Mouse (Mus musculus) myocyte (in vitro differentiated cells): ENCODE data around the gene Neurod6. TPM values are rescaled to one million over a fixed set of nuclear protein-coding genes. Genes with fewer than 3 reads are reported as not detected.

Experiments
- H3K27me3 ChIP-seq: one replicate; pipeline ENCODE4 v1.6.1; 2011; ENCODE audit not compliant: control insufficient read depth, insufficient read depth, insufficient read length
- H3K36me3 ChIP-seq: one replicate; pipeline ENCODE4 v1.6.1; 2011; ENCODE audit not compliant: control insufficient read depth, insufficient read depth
- H3K4me2 ChIP-seq: one replicate; pipeline ENCODE4 v1.6.1; 2011; ENCODE audit warnings: low read depth, control low read depth
- H3K4me3 ChIP-seq: one replicate; pipeline ENCODE4 v1.5.1; 2011; ENCODE audit warnings: mild to moderate bottlenecking, control low read depth, moderate library complexity
- H3K79me2 ChIP-seq: one replicate; pipeline ENCODE4 v1.6.1; 2011; ENCODE audit not compliant: control insufficient read depth, insufficient read depth
- H3ac ChIP-seq: one replicate; pipeline ENCODE4 v1.6.1; 2011; ENCODE audit not compliant: control insufficient read depth, insufficient read length
- CEBPB ChIP-seq: IDR thresholded peaks from 2 replicates; pipeline ENCODE4 v1.6.1; 2011; ENCODE audit warnings: mild to moderate bottlenecking, moderate library complexity; ENCODE audit not compliant: poor library complexity, insufficient read depth, severe bottlenecking
- E2F4 ChIP-seq: IDR thresholded peaks from one replicate; pipeline ENCODE4 v1.6.1; 2011; ENCODE audit warnings: mild to moderate bottlenecking, control low read depth, moderate library complexity; ENCODE audit not compliant: insufficient read depth
- MAX ChIP-seq: IDR thresholded peaks from one replicate; pipeline ENCODE4 v1.6.1; 2011; ENCODE audit warnings: low read depth, mild to moderate bottlenecking, control low read depth
- MYOD1 ChIP-seq, 3 experiments: IDR thresholded peaks; one replicate each; pipeline ENCODE4 v1.6.1; 2011; ENCODE audit warnings: control low read depth in 2 of 3, low read depth in 2 of 3, mild to moderate bottlenecking in 2 of 3, moderate library complexity in 1 of 3; ENCODE audit not compliant: insufficient read length in 2 of 3, control insufficient read depth in 1 of 3
- MYOG ChIP-seq, 3 experiments: IDR thresholded peaks; one replicate each; pipeline ENCODE4 v1.6.1; 2011; ENCODE audit warnings: control low read depth in 2 of 3, low read depth in 2 of 3, mild to moderate bottlenecking in 2 of 3; ENCODE audit not compliant: insufficient read length in 2 of 3, control insufficient read depth in 1 of 3, insufficient read depth in 1 of 3
- POLR2A ChIP-seq: IDR thresholded peaks from one replicate; pipeline ENCODE4 v1.6.1; 2011; ENCODE audit warnings: low read depth, mild to moderate bottlenecking, control low read depth, moderate library complexity; ENCODE audit not compliant: insufficient read length
- POLR2AphosphoS2 ChIP-seq: IDR thresholded peaks from one replicate; pipeline ENCODE4 v1.6.1; 2011; ENCODE audit warnings: low read depth, control low read depth; ENCODE audit not compliant: insufficient read length
- REST ChIP-seq: IDR thresholded peaks from one replicate; pipeline ENCODE4 v1.6.1; 2011; ENCODE audit warnings: mild to moderate bottlenecking, control low read depth, moderate library complexity; ENCODE audit not compliant: insufficient read depth, insufficient read length
- SRF ChIP-seq: IDR thresholded peaks from one replicate; pipeline ENCODE4 v1.6.1; 2011; ENCODE audit warnings: low read depth; ENCODE audit not compliant: control insufficient read depth, insufficient read length
- TCF12 ChIP-seq: IDR thresholded peaks from one replicate; pipeline ENCODE4 v1.6.1; 2011; ENCODE audit warnings: mild to moderate bottlenecking, control low read depth; ENCODE audit not compliant: poor library complexity, insufficient read depth, severe bottlenecking
- TCF3 ChIP-seq: IDR thresholded peaks from one replicate; pipeline ENCODE4 v1.6.1; 2011; ENCODE audit warnings: low read depth, control low read depth; ENCODE audit not compliant: insufficient read length
- USF1 ChIP-seq: IDR thresholded peaks from one replicate; pipeline ENCODE4 v1.6.1; 2011; ENCODE audit warnings: low read depth, mild to moderate bottlenecking, control low read depth, moderate library complexity
- polyA plus RNA-seq: library from polyadenylated mRNA; unstranded; fragments of >200 nt; fragmentation: generic; extraction: Trizol; gene quantifications from one replicate; pipeline ENCODE4 v1.2.1, GENCODE M21; 2012; ENCODE audit warnings: missing spikeins

The Neurod6 gene
- polyA plus RNA-seq, 1 experiment, result not detected

- Histone ChIP-seq H3K36me3 (no peaks in the 10 kb centered on the region), H3K4me2 (no peak overlapping the region), H3K27me3 (no peaks in the 10 kb centered on the region), H3ac (no peak overlapping the region), H3K4me3 (no peak overlapping the region), H3K79me2 (no peaks in the 10 kb centered on the region)
- TF ChIP-seq USF1 (no peak), MYOG (IDR thresholded peaks at IDR 0.05; ENCODE audit: control insufficient read depth in 1 of 3, insufficient read depth in 1 of 3, insufficient read length in 2 of 3, low read depth in 2 of 3) (no peak), SRF (no peak), E2F4 (no peak), TCF12 (no peak), TCF3 (no peak), POLR2A (no peak), MAX (no peak), MYOD1 (IDR thresholded peaks at IDR 0.05; ENCODE audit: control insufficient read depth in 1 of 3, insufficient read length in 2 of 3, low read depth in 2 of 3) (no peak)
Observed at GRCm38 (mm10) chr6:55704061-55704758, 23.1 kb upstream of the Neurod6 start.

DNA sequence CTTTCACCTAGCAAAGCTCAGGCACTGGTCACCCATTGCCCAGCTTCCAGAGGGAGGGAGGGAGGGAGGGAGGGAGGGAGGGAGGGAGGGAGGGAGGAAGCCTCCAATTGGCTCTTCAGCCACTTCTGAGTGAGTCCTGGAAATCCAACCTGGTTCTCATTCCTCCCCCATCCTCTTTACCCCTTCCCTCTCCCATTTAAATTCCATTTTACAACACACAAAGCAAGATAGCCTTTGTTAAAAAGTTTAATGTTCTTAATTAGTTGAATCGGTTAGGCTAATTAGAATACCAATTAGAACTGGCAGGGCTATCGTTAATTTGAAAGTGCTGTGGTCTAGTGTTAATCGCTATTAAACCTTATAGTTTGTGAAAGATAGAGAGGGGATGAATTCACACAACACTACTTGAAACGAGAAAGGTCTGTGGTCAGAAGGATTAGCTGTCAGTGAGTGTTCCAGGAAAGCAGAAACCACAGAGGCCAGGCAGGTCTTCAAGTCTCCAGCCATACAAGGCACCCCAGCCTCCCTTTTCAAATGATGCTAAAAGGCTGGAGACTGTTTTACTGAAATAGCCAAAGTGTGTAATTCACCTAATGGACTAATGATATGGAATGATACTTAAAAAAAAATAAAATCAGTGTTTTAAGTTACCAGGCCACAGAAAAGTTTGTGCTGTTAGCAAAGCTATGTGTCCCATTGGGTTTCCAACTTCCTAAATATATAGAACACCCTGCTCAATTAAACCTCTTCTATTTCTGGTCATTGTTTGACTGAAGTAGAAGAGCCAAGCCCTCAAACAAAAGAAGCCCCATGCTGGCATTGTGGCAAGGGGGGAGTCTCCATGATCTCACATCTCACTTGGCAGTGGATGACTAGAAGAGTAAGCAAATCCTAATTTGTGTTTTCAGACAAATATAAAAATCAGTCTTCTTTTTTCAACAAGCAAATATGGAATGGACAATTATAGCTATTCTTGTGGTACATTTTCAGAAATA is 19.6 kb upstream of the Neurod6 start:
- Histone ChIP-seq H3K36me3 (no peaks in the 10 kb centered on the region), H3K4me2 (no peak overlapping the region), H3K79me2 (no peaks in the 10 kb centered on the region), H3K27me3 (no peaks in the 10 kb centered on the region), H3ac (no peak overlapping the region), H3K4me3 (no peak overlapping the region)
- TF ChIP-seq POLR2AphosphoS2, result no peak
- TF ChIP-seq TCF3, result no peak
- TF ChIP-seq MYOG (IDR thresholded peaks at IDR 0.05; ENCODE audit: control insufficient read depth in 1 of 3, insufficient read depth in 1 of 3, insufficient read length in 2 of 3, low read depth in 2 of 3), result no peak
- no peak for TF ChIP-seq USF1
- no peak for TF ChIP-seq REST
- no peak for TF ChIP-seq CEBPB
- no peak for TF ChIP-seq TCF12

DNA sequence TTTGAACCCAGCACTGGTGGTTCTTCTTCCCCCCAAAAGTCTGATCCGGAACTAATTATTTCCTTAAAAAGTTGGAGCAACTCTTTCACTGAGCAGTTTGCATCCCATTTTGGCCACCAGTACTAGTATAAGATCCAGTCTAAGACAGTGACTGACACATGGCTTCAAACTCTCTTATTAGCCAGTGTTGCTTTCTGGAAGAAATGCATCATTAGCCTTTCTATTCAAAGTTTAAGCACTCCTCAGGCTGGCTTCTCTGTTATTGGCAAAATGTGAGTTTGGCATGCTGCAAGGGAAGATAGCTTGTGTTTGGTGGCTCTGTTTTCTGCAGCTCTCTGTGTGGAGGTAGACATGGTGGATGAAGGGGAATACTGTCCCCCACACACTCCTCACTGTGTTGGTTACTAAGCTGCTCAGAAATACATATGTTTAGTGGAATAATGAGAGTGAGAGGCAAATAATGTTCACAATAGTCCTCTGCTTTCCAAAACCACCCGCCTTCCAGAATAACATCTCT is 9.0 kb upstream of the Neurod6 start:
- Histone ChIP-seq H3K4me3 (no peak overlapping the region), H3K79me2 (no peaks in the 10 kb centered on the region), H3K27me3 (no peaks in the 10 kb centered on the region), H3ac (no peak overlapping the region), H3K36me3 (no peaks in the 10 kb centered on the region), H3K4me2 (no peak overlapping the region)
- TF ChIP-seq CEBPB (no peak), SRF (no peak), MAX (no peak), REST (no peak), MYOD1 (IDR thresholded peaks at IDR 0.05; ENCODE audit: control insufficient read depth in 1 of 3, insufficient read length in 2 of 3, low read depth in 2 of 3) (no peak), TCF3 (no peak), POLR2AphosphoS2 (no peak), USF1 (no peak), E2F4 (no peak), TCF12 (no peak)

GRCm38 (mm10) chr6:55683506-55683905 is 2.4 kb upstream of the Neurod6 start:
- H3K79me2 ChIP-seq, result no peaks in the 10 kb centered on the region
- no peak for TF ChIP-seq MAX
- no peak for TF ChIP-seq CEBPB
- TF ChIP-seq USF1, result no peak
- no peak for TF ChIP-seq POLR2AphosphoS2
- TF ChIP-seq MYOG (IDR thresholded peaks at IDR 0.05; ENCODE audit: control insufficient read depth in 1 of 3, insufficient read depth in 1 of 3, insufficient read length in 2 of 3, low read depth in 2 of 3), result no peak
- TF ChIP-seq MYOD1 (IDR thresholded peaks at IDR 0.05; ENCODE audit: control insufficient read depth in 1 of 3, insufficient read length in 2 of 3, low read depth in 2 of 3), result no peak
- H3K36me3 ChIP-seq, result no peaks in the 10 kb centered on the region
- H3K27me3 ChIP-seq, result peaks cover 5% of the 10 kb centered on the region
- no peak overlapping the region for H3K4me2 ChIP-seq
- no peak overlapping the region for H3K4me3 ChIP-seq
- no peak overlapping the region for H3ac ChIP-seq
